Mouse (Mus musculus) embryonic facial prominence, embryonic 14.5 days (tissue): ENCODE data around the gene Haus2. TPM values are rescaled to one million over a fixed set of nuclear protein-coding genes. Genes with fewer than 3 reads are reported as not detected.
"Not testable (repeated sequence)": the region's sequence is repeated elsewhere in the genome, so short reads cannot be mapped to it uniquely, and the experiment has no call there.

ENCODE experiments used
- ATAC-seq: fragments of 200-750 bp; cut with Nextera tagmentation; 2 replicates; pipeline ENCODE4 v1.8.0; 2017; ENCODE audit warnings: low read depth, moderate number of reproducible peaks, moderate TSS enrichment
- DNase-seq: peaks from one replicate; pipeline ENCODE4 v3.0.0-alpha.2; 2015; ENCODE audit warnings: low spot score
- H3K27ac ChIP-seq: fragments of 300-500 bp; sonication (generic); replicated peaks from 2 replicates; pipeline ENCODE4 v1.5.1; 2014; ENCODE audit warnings: low read depth, mild to moderate bottlenecking, low read length, moderate library complexity
- H3K27me3 ChIP-seq: fragments of 300-500 bp; sonication (generic); replicated peaks from 2 replicates; pipeline ENCODE4 v1.6.1; 2014; ENCODE audit warnings: low read length; ENCODE audit not compliant: control insufficient read depth, insufficient read depth
- H3K36me3 ChIP-seq: fragments of 300-500 bp; sonication (generic); 2 replicates; pipeline ENCODE4 v1.6.1; 2014; ENCODE audit warnings: low read length, mixed read lengths; ENCODE audit not compliant: control insufficient read depth, insufficient read depth
- H3K4me1 ChIP-seq: fragments of 300-500 bp; sonication (generic); 2 replicates; pipeline ENCODE4 v1.6.1; 2014; ENCODE audit warnings: antibody characterized with exemption, low read length; ENCODE audit not compliant: control insufficient read depth, insufficient read depth
- H3K4me2 ChIP-seq: fragments of 300-500 bp; sonication (generic); 2 replicates; pipeline ENCODE4 v1.6.1; 2014; ENCODE audit warnings: low read depth, mild to moderate bottlenecking, low read length, moderate library complexity, mixed read lengths
- H3K4me3 ChIP-seq: fragments of 300-500 bp; sonication (generic); 2 replicates; pipeline ENCODE4 v1.5.1; 2014; ENCODE audit warnings: low read depth, mild to moderate bottlenecking, low read length
- H3K9ac ChIP-seq: fragments of 300-500 bp; sonication (generic); 2 replicates; pipeline ENCODE4 v1.6.1; 2014; ENCODE audit warnings: low read depth, mild to moderate bottlenecking, low read length, moderate library complexity, mixed read lengths
- H3K9me3 ChIP-seq: fragments of 300-500 bp; sonication (generic); 2 replicates; pipeline ENCODE4 v1.6.1; 2016; ENCODE audit warnings: low read length; ENCODE audit not compliant: control insufficient read depth
- WGBS: fragments of 180-500 bp; shearing (Covaris S2); extraction: QIAGEN DNeasy Blood & Tissue Kit; methylation state at CpG from one replicate; pipeline ENCODE4 v1.1.7; 2014; 5-methylcytosine and 5-hydroxymethylcytosine counted together
- polyA plus RNA-seq: library from polyadenylated mRNA; unstranded; fragments of >200 nt; fragmentation: Nextera tagmentation; extraction: Ambion mirVana; gene quantifications from 2 replicates; pipeline ENCODE4 v1.2.1, GENCODE M21; 2014

The Haus2 gene
- 17.7 and 22.7 TPM in 2 replicates for polyA plus RNA-seq

- 1% methylated on average over 49 of the region's 52 CpGs for WGBS
- DNase-seq (peak; percentile 95), ATAC-seq (peak; percentile 96)
- H3K36me3 ChIP-seq: peaks cover 24% of the 10 kb centered on the region
- peak within 1 kb of the TSS; percentile 89 for H3K9ac ChIP-seq
- H3K4me3 ChIP-seq: peak within 1 kb of the TSS; percentile 77
- no peaks in the 10 kb centered on the region for H3K27me3 ChIP-seq
- peak within 1 kb of the TSS; percentile 94 for H3K27ac ChIP-seq
- H3K4me2 ChIP-seq: peak within 1 kb of the TSS; percentile 73
- no peaks in the 10 kb centered on the region for H3K9me3 ChIP-seq
- H3K4me1 ChIP-seq: peaks cover 6% of the 10 kb centered on the region
These were observed at the start of gene Haus2, which contains the start of gene Lrrc57 for GRCm38 (mm10) chr2:120608830-120609723. TSS of gene Haus2 (plus strand) at chr2:120609383. TSS of gene Lrrc57 (minus strand) at chr2:120609520.

GRCm38 (mm10) chr2:120561524-120561923, 47.7 kb upstream of the Haus2 start:
- Histone ChIP-seq H3K27me3 (no peaks in the 10 kb centered on the region), H3K27ac (no peak overlapping the region), H3K4me2 (no peak overlapping the region), H3K36me3 (peaks cover 6% of the 10 kb centered on the region; the same call in 1 of the 2 replicates), H3K9ac (no peak overlapping the region), H3K4me3 (no peak overlapping the region), H3K9me3 (no peaks in the 10 kb centered on the region), H3K4me1 (0 out of 2 replicates have a peak, but pooled peaks cover 8% of the 10 kb centered on the region)
- DNase-seq: no peak
- no peak for ATAC-seq
- 65% methylated on average over 1 of the region's 1 CpGs for WGBS

GRCm38 (mm10) chr2:120562859-120563234, 46.3 kb upstream of the Haus2 start:
- H3K4me1 ChIP-seq: 0 out of 2 replicates have a peak, but pooled peaks cover 8% of the 10 kb centered on the region
- ATAC-seq: no peak
- peak overlapping the region; percentile 96 for H3K4me3 ChIP-seq
- H3K27me3 ChIP-seq: no peaks in the 10 kb centered on the region
- H3K4me2 ChIP-seq: peak overlapping the region; percentile 79
- DNase-seq: no peak
- H3K27ac ChIP-seq: no peak overlapping the region; the same call in 1 of the 2 replicates
- H3K9ac ChIP-seq: peak overlapping the region; percentile 95
- WGBS: 22% methylated on average over 9 of the region's 9 CpGs
- H3K9me3 ChIP-seq: no peaks in the 10 kb centered on the region
- H3K36me3 ChIP-seq: peaks cover 6% of the 10 kb centered on the region; the same call in 1 of the 2 replicates

DNA sequence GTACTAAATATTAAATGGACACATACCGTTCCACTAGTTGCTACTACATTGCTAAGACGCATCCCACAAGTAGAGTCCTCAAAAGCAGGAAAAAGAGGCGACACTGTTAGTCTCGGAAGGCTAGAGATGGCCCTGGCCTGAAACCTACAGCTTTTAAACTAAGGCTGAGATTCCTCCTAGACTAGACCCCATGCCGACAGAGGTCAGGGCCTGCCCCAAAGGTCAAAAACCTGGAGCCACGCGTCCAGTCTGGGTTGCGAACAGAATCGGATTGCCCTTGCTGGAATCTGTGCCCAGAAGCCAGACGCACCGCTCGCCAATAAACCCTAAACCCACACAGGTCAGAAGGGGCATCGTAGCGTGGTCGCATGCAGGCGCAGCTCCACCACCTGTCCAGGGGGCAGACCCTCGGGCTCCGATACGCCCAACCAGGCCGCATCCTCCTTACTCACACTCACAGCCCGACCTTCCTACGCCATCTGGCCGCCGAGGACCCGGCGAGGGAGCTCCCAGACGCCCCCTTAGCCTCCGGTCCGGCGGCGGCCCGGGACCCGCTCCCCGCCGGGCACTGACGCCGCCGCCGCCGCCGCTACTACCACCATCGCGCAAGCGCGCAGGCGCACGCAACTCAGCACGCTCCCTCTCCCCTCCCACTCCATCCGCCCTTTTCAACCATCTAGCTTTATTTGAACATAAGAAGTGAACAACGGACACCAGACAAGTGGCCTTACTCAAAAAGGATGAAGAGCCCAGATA, 45.8 kb upstream of the Haus2 start, which contains the start of gene Zfp106:
TSS of gene Zfp106 (minus strand) at position 609 of the 756 bp plus-strand sequence.
- Histone ChIP-seq H3K9ac (peak within 1 kb of the TSS; percentile 95), H3K27ac (peak within 1 kb of the TSS; percentile 75), H3K4me3 (peak within 1 kb of the TSS; percentile 96), H3K4me2 (peak within 1 kb of the TSS; percentile 79), H3K36me3 (peaks cover 6% of the 10 kb centered on the region; the same call in 1 of the 2 replicates), H3K4me1 (0 out of 2 replicates have a peak, but pooled peaks cover 8% of the 10 kb centered on the region), H3K27me3 (no peaks in the 10 kb centered on the region), H3K9me3 (no peaks in the 10 kb centered on the region)
- ATAC-seq (peak; percentile 90), DNase-seq (peak; percentile 95)
- WGBS: under 1% methylated on average over 49 of the region's 50 CpGs

- H3K27me3 ChIP-seq, ATAC-seq, H3K36me3 ChIP-seq, H3K9ac ChIP-seq, H3K4me3 ChIP-seq, H3K27ac ChIP-seq, DNase-seq, H3K4me2 ChIP-seq, H3K9me3 ChIP-seq: not testable (repeated sequence)
- 0 out of 2 replicates have a peak, but pooled peaks cover 11% of the 10 kb centered on the region for H3K4me1 ChIP-seq
- WGBS: 87% methylated on average over 4 of the region's 4 CpGs
These were observed 44.5 kb upstream of the Haus2 start for GRCm38 (mm10) chr2:120564548-120565188.

DNA sequence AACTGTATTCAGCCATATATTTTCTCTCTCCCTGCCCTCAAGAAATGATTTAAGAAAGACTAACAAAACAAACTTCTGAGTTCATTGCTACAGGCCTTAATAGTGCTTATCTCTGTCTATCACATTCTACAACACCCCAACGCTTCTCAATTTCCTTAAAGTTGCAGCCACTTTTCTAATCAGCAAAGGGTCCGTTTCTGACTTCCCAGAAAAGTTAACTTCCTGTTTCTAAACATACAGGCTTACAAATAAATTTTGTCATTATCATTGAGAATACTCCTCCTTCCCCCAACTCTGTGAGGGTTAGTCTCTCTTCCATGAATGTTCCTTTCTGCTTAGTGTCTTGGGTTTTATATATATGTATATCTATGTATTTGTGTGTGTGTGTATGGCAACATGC, 43.8 kb upstream of the Haus2 start:
- Histone ChIP-seq H3K4me2 (no peak overlapping the region), H3K4me3 (no peak overlapping the region), H3K36me3 (peaks cover 6% of the 10 kb centered on the region; the same call in 1 of the 2 replicates), H3K27me3 (no peaks in the 10 kb centered on the region), H3K4me1 (0 out of 2 replicates have a peak, but pooled peaks cover 11% of the 10 kb centered on the region), H3K9ac (no peak overlapping the region), H3K27ac (no peak overlapping the region), H3K9me3 (no peaks in the 10 kb centered on the region)
- ATAC-seq (no peak), DNase-seq (no peak)
- 85% methylated on average over 2 of the region's 2 CpGs for WGBS

DNA sequence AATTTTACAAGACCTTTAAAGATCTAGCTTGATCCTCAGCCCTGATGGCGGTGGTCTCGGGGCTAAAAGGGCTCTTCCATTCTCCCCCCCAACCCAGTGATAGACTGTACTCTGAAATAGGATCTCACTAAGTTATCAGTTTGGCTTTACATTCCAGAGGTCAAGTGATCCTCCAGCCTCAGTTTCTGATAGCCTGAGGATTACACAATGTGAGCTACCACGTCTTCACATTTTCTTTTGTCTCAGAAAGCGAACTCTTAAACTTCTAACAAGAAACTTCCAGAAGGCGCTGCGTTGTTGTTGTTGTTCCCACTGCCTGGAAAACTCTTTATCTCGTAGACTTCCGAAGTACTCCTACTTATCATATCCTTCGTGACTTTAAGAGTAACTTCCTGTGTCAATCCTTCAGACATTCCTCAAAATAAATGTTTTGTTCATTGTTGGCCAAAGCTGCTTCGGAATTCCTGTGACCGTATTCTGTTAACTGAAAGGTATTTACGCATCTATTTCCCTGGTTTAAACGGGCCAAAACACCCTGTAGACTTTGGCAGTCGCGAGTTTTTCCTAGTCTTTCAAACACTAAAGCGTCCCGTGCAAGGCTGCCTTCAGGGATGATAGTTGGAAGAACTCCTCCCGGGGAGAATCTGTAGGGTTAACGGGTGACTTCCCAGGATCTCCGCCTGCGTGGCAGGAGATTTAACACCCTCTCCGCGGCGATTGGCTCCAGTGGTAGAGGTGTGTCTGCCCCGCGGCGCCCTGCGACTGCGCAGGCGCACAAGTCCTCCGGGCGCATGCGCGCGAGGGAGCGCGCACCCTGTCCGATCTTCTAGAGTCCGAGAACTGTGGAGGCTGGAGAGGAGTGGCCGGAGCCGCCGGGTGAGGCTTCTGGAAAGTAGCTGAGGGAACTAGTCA, 42.0 kb upstream of the Haus2 start, which contains the start of gene Snap23:
TSS of gene Snap23 (plus strand) at position 786 of the 912 bp plus-strand sequence.
- ATAC-seq: peak; percentile 95
- Histone ChIP-seq H3K4me3 (peak within 1 kb of the TSS; percentile 68), H3K36me3 (peaks cover 5% of the 10 kb centered on the region), H3K27me3 (no peaks in the 10 kb centered on the region), H3K9ac (peak within 1 kb of the TSS; percentile 85), H3K27ac (peak within 1 kb of the TSS; percentile 97), H3K4me2 (peak within 1 kb of the TSS; percentile 85), H3K9me3 (no peaks in the 10 kb centered on the region), H3K4me1 (0 out of 2 replicates have a peak, but pooled peaks cover 11% of the 10 kb centered on the region)
- peak; percentile 98 for DNase-seq
- under 1% methylated on average over 42 of the region's 42 CpGs for WGBS
